Mouse (Mus musculus) small intestine, adult 2 months (tissue): Measurements from ENCODE around the gene Klhdc7a. TPM values are rescaled to one million over a fixed set of nuclear protein-coding genes. Genes with fewer than 3 reads are reported as not detected.
A peak's percentile ranks its signal among the peaks of the same experiment; 100 is the strongest.

Experiments
- H3K27ac ChIP-seq: fragments of 200-500 bp; 2 replicates; pipeline ENCODE4 v1.5.1; 2012; ENCODE audit warnings: low read depth, low read length, control low read depth, inconsistent platforms; ENCODE audit not compliant: insufficient read depth
- H3K27me3 ChIP-seq: fragments of 200-500 bp; 2 replicates; pipeline ENCODE4 v1.6.1; 2012; ENCODE audit warnings: mild to moderate bottlenecking, moderate library complexity, low read length, inconsistent platforms; ENCODE audit not compliant: control insufficient read depth, insufficient read depth
- H3K36me3 ChIP-seq: fragments of 200-500 bp; 2 replicates; pipeline ENCODE4 v1.6.1; 2012; ENCODE audit warnings: mild to moderate bottlenecking, low read length, control low read depth, inconsistent platforms; ENCODE audit not compliant: control insufficient read depth, insufficient read depth
- H3K4me1 ChIP-seq: fragments of 200-500 bp; 2 replicates; pipeline ENCODE4 v1.6.1; 2012; ENCODE audit warnings: low read length, inconsistent platforms, mixed read lengths; ENCODE audit not compliant: control insufficient read depth, insufficient read depth, insufficient read length
- H3K4me3 ChIP-seq: fragments of 200-500 bp; 2 replicates; pipeline ENCODE4 v1.5.1; 2012; ENCODE audit warnings: low read depth, mild to moderate bottlenecking, control low read depth, inconsistent platforms, low read length, moderate library complexity
- CTCF ChIP-seq: fragments of 200-500 bp; IDR thresholded peaks from 2 replicates; pipeline ENCODE4 v1.5.1; 2012; ENCODE audit warnings: low read depth, mild to moderate bottlenecking, control low read depth, inconsistent platforms, low read length, moderate library complexity, mixed read lengths; ENCODE audit not compliant: insufficient replicate concordance, insufficient read length; ENCODE audit errors: extremely low read depth
- POLR2A ChIP-seq: fragments of 200-500 bp; IDR thresholded peaks from 2 replicates; pipeline ENCODE4 v1.6.1; 2012; ENCODE audit warnings: low read depth, mild to moderate bottlenecking, control low read depth, inconsistent platforms, low read length, moderate library complexity
- WGBS: fragments of 180-500 bp; shearing (Covaris S2); methylation state at CpG from one replicate; pipeline ENCODE4 v1.1.7; 2018; 5-methylcytosine and 5-hydroxymethylcytosine counted together
- polyA plus RNA-seq: library from polyadenylated mRNA; depleted of rRNA; stranded (reverse); fragments of >200 nt; gene quantifications from 2 replicates; pipeline ENCODE4 v1.2.3, GENCODE M21; 2012

The Klhdc7a gene
- polyA plus RNA-seq, 1 experiment, result 0.25 TPM

DNA sequence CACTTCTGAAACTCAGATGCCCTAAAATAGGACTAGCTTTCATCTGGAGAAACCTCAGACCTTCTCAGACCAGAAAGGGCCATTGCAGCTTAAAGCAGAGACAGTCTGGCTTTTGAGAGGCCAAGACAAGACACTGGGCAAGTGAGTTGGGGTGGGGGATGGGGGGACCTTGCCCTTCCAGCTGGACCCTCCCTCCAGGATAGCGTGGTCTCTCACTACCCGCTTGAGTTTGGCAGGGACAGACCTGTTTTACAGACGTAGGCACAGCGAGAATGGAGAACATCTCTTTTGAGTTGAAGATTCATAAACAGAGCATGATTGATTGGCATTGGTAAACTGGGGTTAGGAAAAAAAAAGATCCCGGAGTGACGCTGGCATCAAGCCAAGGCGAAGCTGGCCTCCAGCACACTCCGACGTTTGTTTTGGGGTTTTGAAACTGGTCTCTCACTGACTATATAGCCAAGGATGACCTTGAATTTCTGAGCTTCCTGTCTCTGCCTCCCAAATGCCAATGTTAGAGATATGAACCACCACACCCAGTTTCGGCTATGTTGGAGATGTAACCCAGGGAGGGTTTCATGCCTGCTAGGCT lies 7.0 kb downstream of the Klhdc7a start:
- no peaks in the 10 kb centered on the region for H3K27me3 ChIP-seq
- WGBS, result 64% methylated on average over 10 of the region's 10 CpGs
- TF ChIP-seq POLR2A (no peak), CTCF (no peak)
- H3K36me3 ChIP-seq, result no peaks in the 10 kb centered on the region
- no peaks in the 10 kb centered on the region for H3K4me1 ChIP-seq
- no peak overlapping the region for H3K27ac ChIP-seq
- H3K4me3 ChIP-seq, result no peak overlapping the region

DNA sequence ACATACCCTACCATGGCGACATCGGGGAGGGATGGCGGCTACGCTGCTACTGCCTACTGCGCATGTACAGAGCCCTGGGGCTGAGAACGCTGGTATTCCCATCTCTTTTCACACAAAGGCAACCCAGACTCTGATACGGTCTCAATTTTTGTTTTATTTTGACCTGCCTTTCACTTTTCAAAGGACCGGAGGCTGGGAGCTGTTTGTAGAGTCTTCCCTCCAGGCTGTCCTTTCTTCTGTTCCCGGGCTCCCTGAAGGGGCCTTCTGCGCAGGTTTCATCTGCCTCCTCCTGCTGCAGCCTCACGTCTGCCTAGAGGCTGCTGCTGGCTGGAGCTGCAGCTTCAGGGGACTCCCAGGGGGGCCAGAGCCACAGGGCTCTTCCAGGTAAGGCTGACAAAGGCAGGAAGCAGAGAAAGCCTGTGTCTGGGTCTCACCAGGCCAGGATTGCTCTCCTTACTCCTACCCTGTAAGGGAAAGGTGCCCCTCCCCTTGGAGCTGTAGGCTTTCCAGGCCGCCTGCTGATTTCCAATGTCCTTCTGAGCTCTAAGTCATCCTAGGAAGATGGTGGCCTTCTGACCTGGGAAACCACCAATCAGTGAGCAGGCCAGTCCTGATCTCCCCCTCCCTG lies 7.6 kb downstream of the Klhdc7a start:
- Histone ChIP-seq H3K36me3 (no peaks in the 10 kb centered on the region), H3K4me3 (no peak overlapping the region), H3K27me3 (no peaks in the 10 kb centered on the region), H3K4me1 (no peaks in the 10 kb centered on the region), H3K27ac (no peak overlapping the region)
- no peak for TF ChIP-seq CTCF
- TF ChIP-seq POLR2A, result no peak
- WGBS, result 87% methylated on average over 12 of the region's 12 CpGs

DNA sequence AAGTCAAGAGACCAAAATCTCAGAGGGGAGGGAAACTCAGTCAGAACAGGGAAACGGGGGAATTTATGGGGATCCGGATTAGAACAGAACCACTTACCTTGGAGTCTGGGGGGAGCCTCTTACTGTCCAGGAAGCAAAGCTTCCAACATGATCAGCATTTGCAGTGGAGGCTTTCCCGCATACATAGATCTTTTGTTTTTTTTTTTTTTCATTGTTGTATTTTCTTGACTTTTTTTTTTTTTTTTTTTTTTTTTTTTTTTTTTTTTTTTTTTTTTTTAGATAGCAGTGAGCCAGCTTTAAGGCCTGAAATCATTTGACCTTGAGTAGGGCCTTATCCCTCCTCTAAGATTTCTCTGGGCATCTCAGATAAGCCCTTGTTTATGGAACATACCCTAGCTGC lies 8.6 kb downstream of the Klhdc7a start:
- H3K27ac ChIP-seq, result no peak overlapping the region
- H3K27me3 ChIP-seq, result no peaks in the 10 kb centered on the region
- WGBS, result 87% methylated on average over 3 of the region's 3 CpGs

DNA sequence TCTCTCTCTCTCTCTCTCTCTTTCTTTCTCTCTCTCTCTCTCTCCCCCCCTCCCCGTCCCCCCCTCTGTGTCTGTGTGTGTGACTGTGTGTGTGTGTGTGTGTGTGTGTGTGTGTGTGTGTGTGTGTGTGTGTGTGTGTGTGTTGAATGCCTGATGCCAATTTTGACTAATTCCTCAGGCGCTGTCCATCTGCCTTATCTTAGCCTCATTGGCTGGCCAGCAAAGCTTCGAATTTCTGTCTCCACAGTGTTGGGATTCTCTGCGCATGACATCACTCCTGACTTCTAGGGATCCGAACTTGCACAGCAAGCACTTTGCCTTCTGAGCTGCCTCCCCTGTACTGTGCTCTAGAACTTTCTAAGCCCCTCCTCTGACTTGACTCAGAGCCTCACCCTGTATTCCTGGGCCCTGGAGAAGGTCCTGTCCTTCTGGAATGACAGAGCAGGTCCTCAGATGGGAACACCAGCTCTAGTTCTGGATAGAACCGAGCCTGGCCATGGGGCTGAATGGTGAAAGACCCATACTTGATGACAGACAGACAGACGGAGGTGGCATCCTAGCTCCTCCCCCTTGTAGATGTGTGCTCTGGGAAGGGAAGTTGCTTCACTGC lies 16.8 kb downstream of the Klhdc7a start:
- 54% methylated on average over 6 of the region's 7 CpGs for WGBS
- Histone ChIP-seq H3K27me3 (peaks cover 2% of the 10 kb centered on the region; the same call in 1 of the 2 replicates), H3K27ac (no peak overlapping the region), H3K4me1 (no peaks in the 10 kb centered on the region), H3K36me3 (no peaks in the 10 kb centered on the region), H3K4me3 (no peak overlapping the region)
- no peak for TF ChIP-seq CTCF
- no peak for TF ChIP-seq POLR2A

More for the DNA sequence above, 8.6 kb downstream of the Klhdc7a start:
- TF ChIP-seq CTCF, result no peak
- no peak for TF ChIP-seq POLR2A
- no peaks in the 10 kb centered on the region for H3K4me1 ChIP-seq
- H3K36me3 ChIP-seq, result no peaks in the 10 kb centered on the region
- H3K4me3 ChIP-seq, result no peak overlapping the region

DNA sequence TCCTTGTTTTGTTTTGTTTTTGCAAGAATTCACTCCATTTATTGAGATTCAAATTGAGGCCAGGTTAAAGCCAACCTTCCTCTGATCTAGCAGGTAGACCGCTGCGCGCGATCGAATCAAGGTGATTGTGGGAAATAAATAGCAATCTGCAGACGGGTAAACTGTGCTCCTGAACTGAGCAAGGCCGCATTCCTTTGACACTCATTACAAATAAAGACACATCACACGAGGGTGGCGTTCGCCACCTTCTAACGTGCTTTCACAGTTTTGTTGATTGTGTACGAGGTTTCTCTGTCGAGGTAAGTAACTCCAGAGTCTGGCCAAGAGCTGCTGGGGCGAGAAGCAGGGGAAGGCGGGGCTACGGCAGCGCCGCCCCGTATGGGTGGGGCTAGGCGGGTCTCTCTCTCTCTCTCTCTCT lies 17.4 kb downstream of the Klhdc7a start:
- Histone ChIP-seq H3K36me3 (no peaks in the 10 kb centered on the region), H3K27ac (no peak overlapping the region), H3K4me1 (no peaks in the 10 kb centered on the region), H3K27me3 (peaks cover 2% of the 10 kb centered on the region; the same call in 1 of the 2 replicates), H3K4me3 (no peak overlapping the region)
- TF ChIP-seq CTCF (no peak), POLR2A (no peak)
- 2% methylated on average over 20 of the region's 20 CpGs for WGBS

DNA sequence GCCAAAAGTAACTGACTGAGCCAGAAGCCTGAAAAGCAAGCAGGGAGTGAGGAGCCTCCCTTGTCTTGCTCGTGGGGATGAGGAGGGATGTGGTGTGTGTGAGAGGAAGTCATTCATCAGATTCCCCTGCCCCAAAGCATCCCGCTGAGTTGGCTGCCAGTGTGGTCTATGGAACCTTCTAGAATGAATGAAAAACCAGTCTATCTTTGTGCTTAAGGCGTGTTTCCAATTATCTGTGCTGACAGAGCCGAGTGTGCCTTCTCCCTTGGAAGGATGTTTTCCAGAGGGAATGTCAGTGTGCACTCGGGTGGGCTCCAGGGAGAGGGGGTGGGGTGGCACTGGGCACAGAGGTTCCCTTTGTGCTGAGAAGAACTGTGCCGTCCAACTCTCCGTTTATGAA lies 19.2 kb downstream of the Klhdc7a start:
- H3K36me3 ChIP-seq, result no peaks in the 10 kb centered on the region
- H3K27me3 ChIP-seq, result peaks cover 2% of the 10 kb centered on the region; the same call in 1 of the 2 replicates
- TF ChIP-seq CTCF (no peak), POLR2A (no peak)
- H3K4me3 ChIP-seq, result no peak overlapping the region
- H3K27ac ChIP-seq, result no peak overlapping the region
- 41% methylated on average over 7 of the region's 7 CpGs for WGBS
- H3K4me1 ChIP-seq, result no peaks in the 10 kb centered on the region

DNA sequence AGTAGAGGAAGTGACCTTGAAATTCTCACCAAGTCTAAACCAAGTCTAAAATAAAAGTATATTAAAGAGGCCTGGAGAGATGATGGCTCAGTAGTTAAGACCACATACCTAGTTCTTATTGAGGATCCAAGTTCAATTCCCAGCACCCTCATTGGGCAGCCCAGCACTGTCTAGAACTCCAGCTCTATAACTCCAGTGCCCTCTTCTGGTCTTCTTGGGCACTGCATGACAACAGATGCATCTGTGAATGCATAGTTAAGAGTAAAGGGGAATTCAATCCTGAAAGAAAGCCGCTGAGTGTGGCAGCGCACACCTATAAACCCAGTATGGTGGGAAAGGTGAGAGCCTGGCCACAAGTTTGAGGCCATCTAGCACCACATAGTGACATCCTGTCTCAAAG lies 20.5 kb downstream of the Klhdc7a start:
- TF ChIP-seq POLR2A (no peak), CTCF (0 out of 2 replicates have a peak, but pooled peaks have one; percentile 4)
- Histone ChIP-seq H3K27me3 (peaks cover 2% of the 10 kb centered on the region; the same call in 1 of the 2 replicates), H3K4me3 (no peak overlapping the region), H3K27ac (no peak overlapping the region), H3K4me1 (no peaks in the 10 kb centered on the region), H3K36me3 (no peaks in the 10 kb centered on the region)
- 98% methylated on average over 2 of the region's 2 CpGs for WGBS
